Mouse (Mus musculus) layer of hippocampus, postnatal 25 days (tissue): ENCODE data around the gene Sertad2. TPM values are rescaled to one million over a fixed set of nuclear protein-coding genes. Genes with fewer than 3 reads are reported as not detected.

Experiments used
- DNase-seq, 2 experiments: peaks; one replicate each; pipeline ENCODE4 v3.0.0; 2022; ENCODE audit warnings: mixed read lengths in 2 of 2, low spot score in 1 of 2; ENCODE audit errors: extremely low spot score in 1 of 2
- total RNA-seq, 2 experiments: library from RNA; stranded (reverse); gene quantifications; 2 replicates each; pipeline ENCODE4 v1.2.3; 2021

Gene Sertad2
- total RNA-seq, 2 experiments from 2014 or later = 19.0 to 25.1 TPM

GRCm38 (mm10) chr11:20671789-20672392, 128.8 kb downstream of the Sertad2 start:
- DNase-seq = no peak

GRCm38 (mm10) chr11:20672513-20672912, 129.5 kb downstream of the Sertad2 start:
- no peak for DNase-seq

GRCm38 (mm10) chr11:20679396-20679795, 136.3 kb downstream of the Sertad2 start:
- DNase-seq = no peak

GRCm38 (mm10) chr11:20680781-20681180, 137.7 kb downstream of the Sertad2 start:
- DNase-seq = no peak

GRCm38 (mm10) chr11:20681679-20682078, 138.6 kb downstream of the Sertad2 start:
- no peak for DNase-seq

- peak; percentile 26 to 68 for DNase-seq
These were observed 147.9 kb downstream of the Sertad2 start for GRCm38 (mm10) chr11:20691000-20691399.

Other genes with a start within 250 kb of the Sertad2 start
- gene Slc1a4, start 210.5 kb upstream of the Sertad2 start, total RNA-seq = 10 to 100 TPM; 39.3 to 42.3 TPM
- 10 to 100 TPM; 77.2 to 77.3 TPM for gene Aftph, start 198.3 kb downstream of the Sertad2 start, total RNA-seq